Comparison of ENCODE assay signal across 18 mouse cellular contexts in genomic region chr6:92555675-92556074, GRCm38 (mm10).
DNase-seq lines count a peak whose midpoint lies in the region; ATAC-seq and TF ChIP-seq lines count a peak whose summit lies in the region.
"Had no signal": no experiment of that assay in that cellular context is flagged by ENCODE, and none has a peak within 500 bp of the region (broad histone marks: within the 10 kb centered on the region; RNA-seq: fewer than 3 reads in every experiment).

No protein-coding gene starts in this region.

- H3K4me2 ChIP-seq in heart, embryonic 11.5 days: no peak overlapping the region
- H3K4me2 ChIP-seq in liver, postnatal 0 days (ENCODE audit: low read depth, low read length): no peak overlapping the region
- no peak overlapping the region for H3K4me2 ChIP-seq in liver, embryonic 12.5 days
- H3K4me2 ChIP-seq: neural tube, embryonic 12.5 days had no signal

- no peak overlapping the region for H3K4me3 ChIP-seq in heart, embryonic 11.5 days (ENCODE audit: low read depth, low read length)
- H3K4me3 ChIP-seq in liver, postnatal 0 days (ENCODE audit: low read depth, low read length): no peak overlapping the region
- H3K4me3 ChIP-seq in liver, embryonic 12.5 days: no peak overlapping the region
- H3K4me3 ChIP-seq: forebrain, embryonic 10.5 days; hindbrain, embryonic 10.5 days; neural tube, embryonic 12.5 days had no signal

- DNase-seq in heart, adult 11 months: peak; percentile 86
- peak; percentile 44 for DNase-seq in liver, postnatal 0 days
- DNase-seq in adrenal gland, postnatal 36 days: peak; percentile 48 to 61
- peak; percentile 55 for DNase-seq in lung, postnatal 25 days (ENCODE audit: low spot score)
- DNase-seq in cerebellum, adult 11-12 months: no peak
- DNase-seq: B cell, adult 2 months; cerebellum, adult 2 months; layer of hippocampus, postnatal 36 days; left cerebral cortex, postnatal 4 days; right cerebral cortex, postnatal 14 days had no signal

- H3K9ac ChIP-seq in heart, embryonic 11.5 days (ENCODE audit: low read depth, low read length): no peak overlapping the region
- H3K9ac ChIP-seq in liver, postnatal 0 days (replicated peaks): no peak overlapping the region
- H3K9ac ChIP-seq in liver, embryonic 12.5 days: no peak overlapping the region
- H3K9ac ChIP-seq: liver, embryonic 14.5 days; neural tube, embryonic 12.5 days had no signal

- no peak for TF ChIP-seq EP300 in liver, postnatal 0 days (IDR thresholded peaks at IDR 0.05; ENCODE audit: low read depth)

- no peaks in the 10 kb centered on the region for H3K36me3 ChIP-seq in heart, embryonic 11.5 days (ENCODE audit: control insufficient read depth, insufficient read depth, low read length)
- H3K36me3 ChIP-seq in liver, postnatal 0 days (replicated peaks; ENCODE audit: insufficient read depth, low read length): no peaks in the 10 kb centered on the region
- no peaks in the 10 kb centered on the region for H3K36me3 ChIP-seq in liver, embryonic 12.5 days
- H3K36me3 ChIP-seq: forebrain, embryonic 10.5 days; hindbrain, embryonic 10.5 days; neural tube, embryonic 12.5 days had no signal

- no peak for ATAC-seq in heart, embryonic 11.5 days (replicated peaks; ENCODE audit: insufficient number of reproducible peaks, low FRiP score, low TSS enrichment)
- no peak for ATAC-seq in liver, postnatal 0 days
- ATAC-seq in liver, embryonic 12.5 days: no peak
- ATAC-seq in cerebellum, adult (ENCODE audit: insufficient number of reproducible peaks, low FRiP score, low TSS enrichment): no peak
- ATAC-seq: midbrain, embryonic 16.5 days had no signal

- H3K27me3 ChIP-seq in heart, embryonic 11.5 days (ENCODE audit: control insufficient read depth, insufficient read depth, low read length): no peaks in the 10 kb centered on the region
- H3K27me3 ChIP-seq in liver, postnatal 0 days (ENCODE audit: insufficient read depth, low read length): no peaks in the 10 kb centered on the region
- no peaks in the 10 kb centered on the region for H3K27me3 ChIP-seq in liver, embryonic 12.5 days (replicated peaks)
- H3K27me3 ChIP-seq: neural tube, embryonic 12.5 days had no signal

- no peaks in the 10 kb centered on the region for H3K9me3 ChIP-seq in heart, embryonic 11.5 days (replicated peaks; ENCODE audit: control insufficient read depth, low read length)
- no peaks in the 10 kb centered on the region for H3K9me3 ChIP-seq in liver, postnatal 0 days (ENCODE audit: low read length)
- no peaks in the 10 kb centered on the region for H3K9me3 ChIP-seq in liver, embryonic 12.5 days (replicated peaks)
- H3K9me3 ChIP-seq: forebrain, embryonic 10.5 days; hindbrain, embryonic 10.5 days; neural tube, embryonic 12.5 days had no signal

- no peak overlapping the region for H3K27ac ChIP-seq in heart, embryonic 11.5 days (ENCODE audit: low read depth, low read length)
- H3K27ac ChIP-seq in liver, postnatal 0 days (ENCODE audit: low read depth): no peak overlapping the region
- H3K27ac ChIP-seq in liver, embryonic 12.5 days: no peak overlapping the region
- H3K27ac ChIP-seq: forebrain, embryonic 10.5 days; hindbrain, embryonic 10.5 days; liver, embryonic 14.5 days; neural tube, embryonic 12.5 days had no signal

- no peak for TF ChIP-seq CTCF in liver, postnatal 0 days (IDR thresholded peaks at IDR 0.05; ENCODE audit: low read depth)

- no peaks in the 10 kb centered on the region for H3K4me1 ChIP-seq in heart, embryonic 11.5 days (ENCODE audit: control insufficient read depth, insufficient read depth, low read length)
- no peaks in the 10 kb centered on the region for H3K4me1 ChIP-seq in liver, postnatal 0 days (ENCODE audit: insufficient read depth)
- no peaks in the 10 kb centered on the region for H3K4me1 ChIP-seq in liver, embryonic 12.5 days
- H3K4me1 ChIP-seq: hindbrain, embryonic 10.5 days; neural tube, embryonic 12.5 days had no signal

- 49% methylated on average over 2 of the region's 2 CpGs for WGBS in heart, embryonic 11.5 days (ENCODE audit: insufficient replicate concordance)
- 36% methylated on average over 2 of the region's 2 CpGs for WGBS in liver, postnatal 0 days (ENCODE audit: insufficient replicate concordance)
- WGBS in liver, embryonic 12.5 days (ENCODE audit: insufficient replicate concordance): 42% methylated on average over 2 of the region's 2 CpGs
